Mouse (Mus musculus) mouse embryonic stem cell (cell line): ENCODE measurements around the gene Mapk10.

ENCODE experiments used
- in situ Hi-C, 2 experiments: fragments of 300-500 bp; cut with MboI; formaldehyde crosslinking; loops; 1 replicate in 1 of 2; 3 replicates in 1 of 2; pipeline ENCODE4 v1.14.3; 2019 to 2020; ENCODE audit warnings: low sequenced_read_pairs in 2 of 2, low pct_unique_long_range_greater_than_20kb in 1 of 2, mixed read lengths in 1 of 2; ENCODE audit not compliant: unreplicated experiment in 1 of 2

The Mapk10 gene

DNA sequence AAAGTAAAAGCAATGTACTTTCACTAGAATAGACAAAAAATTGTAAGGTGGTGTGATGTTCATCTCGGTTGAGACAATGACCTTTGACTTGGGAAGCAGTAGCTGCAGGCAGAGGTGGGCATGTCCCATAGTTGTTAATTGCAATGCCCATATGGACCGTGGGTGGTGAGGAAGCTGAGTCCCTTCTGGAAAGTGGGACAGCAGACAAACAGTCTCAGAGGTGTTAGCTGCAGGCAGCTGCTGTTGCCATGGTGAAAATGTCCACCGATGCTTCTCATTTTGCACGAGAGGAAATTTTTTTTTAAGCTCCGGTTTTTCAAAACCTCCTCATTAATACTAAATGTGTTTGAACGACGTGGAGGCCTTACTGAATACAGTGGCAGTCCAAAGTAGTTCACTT, 36.5 kb downstream of the Mapk10 start:
- in situ Hi-C loops = no loop called here

DNA sequence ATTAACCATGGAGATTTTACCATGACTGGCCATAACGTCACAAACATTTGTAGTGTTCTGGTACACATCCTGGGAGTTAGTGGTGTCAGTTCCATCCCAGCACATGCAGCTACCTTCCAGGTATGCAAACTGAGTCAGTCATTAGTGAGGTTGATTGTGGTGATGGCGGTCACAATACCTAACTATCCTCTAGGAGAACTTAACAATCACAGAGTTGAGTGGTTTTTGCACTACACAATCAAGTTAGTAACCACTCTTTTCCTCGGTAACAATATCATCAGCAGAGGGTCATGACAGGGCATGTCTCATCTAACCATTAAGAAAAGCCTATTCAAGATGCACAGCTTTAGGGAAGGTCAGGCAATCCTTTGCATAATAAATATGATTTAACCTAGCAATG, 39.9 kb downstream of the Mapk10 start:
- in situ Hi-C loops = no loop called here

DNA sequence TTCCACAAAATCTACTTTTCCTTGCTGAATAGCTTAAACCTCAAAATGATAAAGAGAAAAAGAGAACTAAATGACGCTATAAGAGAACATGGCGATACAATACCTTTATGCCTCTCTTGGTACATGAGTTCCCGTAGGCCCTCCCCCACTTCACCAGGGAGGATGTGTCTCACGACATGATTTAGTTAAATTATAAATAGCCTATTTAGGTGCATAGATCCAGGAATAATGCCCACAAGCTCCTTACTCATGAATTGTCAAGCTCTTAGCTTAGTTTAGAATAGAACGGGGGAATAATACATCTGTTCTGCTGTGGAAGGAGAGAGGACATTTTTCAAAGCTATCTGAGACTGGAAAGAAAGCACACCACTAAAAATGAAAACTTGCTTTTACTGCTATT, 43.8 kb downstream of the Mapk10 start:
- in situ Hi-C loops = no loop called here

DNA sequence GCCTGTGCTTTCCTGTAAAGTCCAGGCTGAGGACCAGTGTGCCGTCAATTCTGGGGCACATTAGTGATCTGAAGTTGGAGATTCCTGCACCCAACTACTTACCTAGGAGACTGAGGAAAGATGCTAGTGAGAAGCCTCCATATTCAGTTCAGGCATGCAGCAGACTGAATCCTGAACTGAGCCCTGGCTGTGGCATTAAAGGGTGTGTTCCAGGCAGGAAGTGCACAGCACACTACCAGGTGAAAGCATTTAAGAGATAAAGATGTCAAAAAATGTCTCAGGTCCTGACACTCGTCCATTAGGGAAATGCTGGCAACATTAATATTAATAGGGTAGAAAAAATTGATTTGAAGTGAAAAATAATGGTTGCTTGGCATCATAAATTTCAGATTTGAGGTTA, 44.4 kb downstream of the Mapk10 start:
- in situ Hi-C loops = no loop called here

DNA sequence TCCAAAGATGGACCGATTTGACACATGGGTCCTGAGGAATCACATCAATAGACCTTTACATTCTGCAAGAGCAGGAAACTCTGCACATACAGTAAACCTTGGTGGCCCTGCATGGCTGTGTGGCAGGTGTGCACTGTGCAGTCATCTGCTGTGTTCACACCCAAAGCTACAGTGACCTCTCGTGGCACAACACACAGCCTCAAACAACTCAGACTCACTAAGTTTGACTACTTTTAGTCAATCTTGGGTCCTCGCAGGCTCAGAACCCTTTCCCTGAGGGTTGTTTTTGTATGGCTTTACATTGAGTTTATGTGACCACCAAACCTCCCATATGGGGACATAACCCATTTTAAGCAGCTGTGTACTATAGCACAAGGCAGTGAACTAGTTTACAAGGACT, 47.1 kb downstream of the Mapk10 start:
- in situ Hi-C loops = no loop called here

DNA sequence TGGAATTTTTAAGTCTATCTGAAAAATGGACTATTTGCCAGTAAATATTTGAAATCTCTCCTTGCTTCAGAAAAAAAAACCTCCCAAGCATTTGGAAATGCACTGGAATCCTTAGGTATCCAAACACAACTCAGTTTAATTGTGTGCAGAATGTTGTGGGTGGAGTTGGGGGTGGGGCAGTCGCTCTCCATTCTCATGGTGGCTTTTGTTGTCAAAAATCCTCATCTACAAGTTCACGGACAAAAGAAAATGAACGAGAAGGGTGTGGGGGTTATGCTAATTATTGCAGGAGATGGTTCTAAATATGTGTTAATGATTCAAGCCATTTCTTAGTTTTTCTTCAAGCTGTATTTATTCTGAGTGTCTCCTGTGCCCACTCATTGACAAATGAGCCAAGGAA, 49.6 kb downstream of the Mapk10 start:
- in situ Hi-C loops = no loop called here

DNA sequence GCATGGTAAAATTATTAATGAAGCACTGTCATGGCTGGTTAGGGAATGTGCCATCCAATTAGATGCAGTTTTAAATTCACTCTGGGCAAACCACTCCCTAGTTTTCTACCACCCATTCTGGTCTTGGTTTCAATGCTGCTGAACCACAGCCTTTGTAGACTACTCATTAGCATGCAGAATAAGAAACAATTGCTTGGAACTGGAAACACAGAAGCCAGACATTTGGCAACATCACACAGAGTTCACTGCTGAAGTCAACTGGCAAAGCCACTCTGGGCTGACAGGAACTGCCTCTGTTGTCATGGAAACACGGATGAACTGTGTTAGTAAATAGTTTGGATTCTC, 50.0 kb downstream of the Mapk10 start:
- in situ Hi-C loops = no loop called here

DNA sequence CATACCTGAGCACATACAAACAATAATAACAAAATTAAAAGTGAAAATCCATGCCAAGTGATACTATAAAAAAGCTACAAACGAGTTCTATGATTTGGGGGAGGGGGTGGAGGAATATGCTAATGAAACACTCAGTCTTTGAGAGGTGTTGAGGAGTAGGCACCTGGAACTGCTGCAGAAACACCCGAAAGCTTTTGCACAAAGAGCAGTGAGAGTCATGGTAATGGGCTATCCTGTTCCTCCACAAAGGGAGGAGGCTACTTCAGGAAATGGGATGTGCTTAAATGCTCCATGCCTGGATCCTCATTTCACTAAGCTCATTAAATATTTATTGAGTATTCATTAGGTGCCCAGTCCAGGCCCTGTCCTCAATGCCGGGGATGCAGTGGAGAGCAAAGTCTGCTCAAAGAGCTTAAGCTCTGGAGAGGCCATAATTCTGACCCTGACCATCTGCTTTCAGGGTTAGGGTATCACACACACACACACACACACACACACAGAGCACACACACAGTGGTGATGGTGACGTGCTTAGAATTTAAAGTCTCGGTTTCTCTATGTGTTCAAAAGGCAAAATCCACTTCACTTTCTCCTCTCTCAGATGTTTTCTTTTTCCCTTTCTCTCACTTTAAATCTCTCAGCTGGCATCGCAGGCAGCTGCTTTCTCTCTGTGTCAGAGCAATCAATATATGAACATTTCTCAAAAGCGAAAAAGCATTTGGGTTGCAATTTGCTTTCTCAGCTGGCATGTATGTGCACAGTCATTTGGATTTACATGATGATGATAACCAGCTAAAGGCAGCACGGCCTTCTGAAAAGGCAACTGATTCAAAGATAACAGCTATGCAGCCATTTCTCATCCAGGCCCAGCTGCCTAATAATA, 50.6 kb downstream of the Mapk10 start:
- in situ Hi-C loops = no loop called here

DNA sequence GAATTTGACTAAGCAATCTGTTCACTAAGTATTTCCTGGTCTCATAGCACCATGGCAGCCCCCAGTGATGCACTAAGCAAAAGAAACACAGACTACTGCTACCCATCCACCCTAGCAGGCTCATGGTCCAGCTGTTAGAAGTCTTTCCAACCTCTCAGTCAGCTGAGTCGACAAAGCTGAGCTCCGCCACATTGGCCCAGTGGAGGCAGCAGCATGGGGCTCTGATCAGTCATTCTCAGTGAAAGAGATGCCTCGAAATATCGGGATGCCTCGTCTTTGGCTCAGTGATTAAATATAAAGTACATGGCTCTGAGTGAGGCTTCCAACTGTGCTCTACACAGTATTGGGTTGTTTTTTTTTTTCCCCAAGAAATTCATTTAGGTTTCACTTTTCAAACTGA, 70.2 kb downstream of the Mapk10 start:
- in situ Hi-C loops = no loop called here

DNA sequence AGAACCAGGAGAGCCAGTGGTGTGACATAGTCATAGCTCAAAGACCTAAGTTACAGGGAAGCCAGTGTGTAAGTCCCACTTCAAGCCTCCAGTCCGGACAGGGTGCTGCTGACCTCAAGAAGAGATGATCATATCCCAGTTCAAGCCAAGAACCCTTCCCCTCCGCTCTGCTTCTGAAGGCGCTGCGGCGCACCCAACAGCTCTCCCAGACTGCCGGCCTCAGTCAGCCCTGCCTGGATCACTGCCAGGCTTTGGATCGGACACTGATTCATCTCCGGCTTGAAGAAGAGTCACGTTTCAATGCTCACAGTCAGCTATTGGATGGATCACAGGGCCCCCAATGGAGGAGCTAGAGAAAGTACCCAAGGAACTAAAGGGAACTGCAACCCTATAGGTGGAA, 76.3 kb downstream of the Mapk10 start:
- in situ Hi-C loops = no loop called here

DNA sequence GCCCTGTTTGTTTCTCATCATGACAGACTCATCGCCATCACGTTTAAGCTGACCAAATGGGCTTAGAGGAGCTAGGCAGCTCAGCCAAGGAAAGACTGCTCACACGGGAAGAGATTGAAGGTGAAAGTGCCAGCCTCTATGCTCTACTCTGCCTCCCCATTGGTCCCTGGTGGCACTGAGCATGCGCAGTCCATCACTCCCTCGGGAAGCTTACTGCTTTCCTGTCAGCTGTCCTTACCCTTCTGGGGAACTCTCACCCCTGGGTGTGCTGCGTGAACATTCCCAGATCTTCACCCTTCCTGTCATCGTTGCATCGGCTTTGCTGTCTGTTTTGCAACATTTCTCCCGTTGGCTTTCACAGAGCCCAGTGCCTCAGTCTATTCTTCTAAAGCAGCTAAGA, 77.5 kb downstream of the Mapk10 start:
- in situ Hi-C loops = no loop called here

DNA sequence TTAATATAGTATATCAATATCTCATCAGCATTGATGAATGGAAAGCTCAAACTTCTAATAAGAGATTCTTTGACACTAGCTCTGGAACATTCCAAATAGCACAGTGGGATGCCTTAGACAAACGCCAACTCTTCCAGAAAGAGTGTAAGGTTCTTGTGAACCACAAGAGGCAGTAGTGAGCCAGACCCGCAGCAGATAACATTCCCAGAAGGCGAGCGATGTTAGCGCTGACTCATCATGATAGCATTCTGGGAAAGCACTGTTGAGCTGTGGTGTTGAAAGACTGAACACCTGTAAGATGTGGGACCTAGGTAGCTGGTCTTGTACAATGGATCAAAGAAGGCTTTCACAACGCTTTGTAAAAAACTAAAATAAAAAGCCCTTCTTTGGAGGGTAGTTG, 78.3 kb downstream of the Mapk10 start:
- in situ Hi-C loops = no loop called here

DNA sequence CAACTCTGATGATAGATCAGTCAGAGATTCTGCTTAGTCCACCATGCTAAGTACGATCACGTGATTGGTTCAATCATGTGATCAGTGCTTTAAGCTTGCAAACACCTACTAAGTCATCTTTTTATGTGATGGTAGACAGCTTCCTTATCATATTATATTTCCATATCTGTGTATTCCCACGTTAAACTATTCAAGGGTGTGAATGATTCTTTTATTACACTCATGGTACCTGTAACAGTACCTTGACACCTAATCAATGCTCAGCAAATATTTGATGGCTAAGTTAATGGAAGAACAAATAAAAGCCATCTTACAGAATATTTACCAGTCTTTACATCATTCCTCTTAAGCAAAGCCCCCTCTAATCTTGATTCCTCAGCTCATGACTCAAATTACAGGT, 91.5 kb downstream of the Mapk10 start:
- in situ Hi-C loops = no loop called here

DNA sequence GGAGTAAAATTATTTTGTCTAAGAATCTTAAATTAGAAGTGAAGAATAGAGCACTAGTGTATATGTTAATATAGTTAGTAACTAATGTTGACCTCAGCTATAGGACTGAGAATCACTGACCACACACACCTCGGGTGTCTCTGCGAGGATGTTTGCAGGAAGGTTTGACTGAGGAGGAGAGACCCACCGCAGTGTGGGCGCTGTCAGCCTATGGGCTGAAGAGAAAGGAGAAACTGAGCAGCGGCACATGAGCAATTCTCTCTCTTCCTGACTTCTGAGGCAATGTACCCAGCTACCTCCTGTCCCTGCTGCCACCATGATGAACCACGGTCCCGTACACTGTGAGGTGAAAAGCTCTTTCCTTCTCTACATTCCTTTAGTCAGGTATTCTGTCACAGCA, 95.6 kb downstream of the Mapk10 start:
- in situ Hi-C loops = no loop called here

DNA sequence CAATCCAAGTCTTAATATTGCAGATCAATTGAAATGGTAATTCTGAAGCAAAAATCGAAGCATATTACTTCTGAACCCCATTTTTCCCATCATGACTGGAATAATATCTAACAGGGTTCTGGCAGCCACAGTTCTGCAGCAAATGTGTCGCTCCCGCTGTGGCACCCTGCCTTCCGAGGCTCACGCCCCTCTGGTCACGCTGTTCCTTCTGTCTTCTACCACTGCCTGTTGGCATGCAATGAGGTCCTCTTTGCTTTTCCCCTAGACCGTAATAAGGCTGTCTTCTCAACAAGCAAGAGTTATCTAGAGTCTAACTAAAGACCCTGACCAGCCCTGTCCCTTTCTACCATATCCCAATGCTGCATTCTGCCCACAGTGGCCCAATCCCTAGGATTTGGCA, 98.7 kb downstream of the Mapk10 start:
- in situ Hi-C loops = no loop called here

DNA sequence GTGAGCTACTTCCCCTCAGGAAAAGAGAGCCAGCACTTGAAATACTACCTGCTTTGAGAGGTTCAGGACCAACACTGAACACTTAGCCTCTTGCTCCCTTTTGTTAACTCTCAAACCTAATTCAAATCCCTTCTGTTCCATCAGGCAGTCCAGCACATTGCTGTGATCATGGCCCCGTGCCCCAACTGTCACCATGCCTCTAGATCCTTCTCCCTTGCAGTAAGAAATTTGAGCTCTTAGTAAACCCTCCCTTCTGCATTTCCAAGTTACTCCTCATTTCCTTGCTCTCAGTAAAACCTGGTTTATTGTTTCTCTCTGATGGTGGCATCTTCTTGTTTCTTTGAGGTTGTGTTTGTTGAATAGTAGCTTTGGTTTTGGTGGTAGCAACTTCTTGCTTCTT, 101.7 kb downstream of the Mapk10 start:
- in situ Hi-C loops = no loop called here

DNA sequence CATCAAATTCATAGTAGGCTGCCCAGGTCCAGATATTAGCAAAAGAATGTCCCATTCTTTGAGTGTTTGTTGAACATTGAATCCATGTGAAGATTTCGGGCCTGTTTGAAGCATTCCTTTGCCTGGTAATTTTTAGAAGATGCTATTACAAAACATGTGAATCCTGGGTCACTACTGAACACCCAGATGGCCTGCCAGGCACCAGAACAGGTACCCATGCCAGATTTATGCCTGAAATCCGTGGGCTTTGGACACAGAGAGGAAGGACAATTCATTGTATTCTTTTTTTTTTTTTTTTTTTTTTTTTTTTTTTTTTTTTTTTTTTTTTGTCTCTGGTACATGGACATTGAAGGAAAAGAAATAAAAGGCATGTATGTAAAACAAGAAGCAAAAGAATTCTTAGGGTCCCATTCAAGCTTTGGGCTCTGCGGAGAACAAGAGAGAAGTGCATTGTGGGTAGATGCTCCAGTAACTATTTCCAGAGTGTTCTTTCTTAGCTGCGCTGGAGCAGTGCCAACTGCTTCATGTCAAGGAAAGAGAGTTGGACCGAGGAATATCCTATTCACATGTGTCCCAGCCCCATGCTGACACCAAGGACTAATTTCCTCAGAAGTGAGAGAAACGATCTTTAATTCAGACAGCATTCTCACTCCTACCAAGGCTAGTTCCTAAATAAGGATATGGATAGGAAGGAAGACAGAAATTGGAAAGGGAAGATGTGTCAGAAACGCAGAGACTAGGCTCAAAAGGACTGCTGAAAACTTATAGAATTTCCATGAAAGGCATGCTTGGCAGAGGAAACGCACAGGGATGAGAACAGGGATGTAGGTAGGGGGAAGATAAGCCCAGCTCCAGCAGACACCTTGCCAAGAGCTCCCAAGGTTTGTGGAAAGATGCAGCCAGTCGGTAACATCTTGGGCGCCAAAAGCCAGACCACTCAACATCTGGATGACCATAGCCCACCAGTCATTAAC, 105.4 kb downstream of the Mapk10 start:
- in situ Hi-C loops = no loop called here

DNA sequence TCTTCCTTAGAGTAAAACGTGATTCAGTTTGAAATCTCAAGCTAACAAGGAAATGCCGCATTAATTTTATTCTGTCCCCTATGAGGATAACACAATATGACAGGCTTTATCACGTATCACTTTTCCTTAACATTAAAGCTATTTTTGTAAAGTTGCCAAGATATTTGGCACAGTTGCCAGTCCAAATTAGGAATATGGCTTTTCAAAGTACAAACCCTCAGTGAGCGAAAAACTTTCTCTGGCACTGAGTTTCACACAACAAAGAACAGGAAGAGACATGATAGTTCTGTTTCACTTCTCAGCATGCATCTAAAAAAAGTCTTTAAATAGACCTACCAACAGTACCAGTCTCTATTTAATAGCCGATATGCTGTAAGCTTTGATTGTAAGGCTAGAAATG, 107.1 kb downstream of the Mapk10 start:
- in situ Hi-C loops = no loop called here

DNA sequence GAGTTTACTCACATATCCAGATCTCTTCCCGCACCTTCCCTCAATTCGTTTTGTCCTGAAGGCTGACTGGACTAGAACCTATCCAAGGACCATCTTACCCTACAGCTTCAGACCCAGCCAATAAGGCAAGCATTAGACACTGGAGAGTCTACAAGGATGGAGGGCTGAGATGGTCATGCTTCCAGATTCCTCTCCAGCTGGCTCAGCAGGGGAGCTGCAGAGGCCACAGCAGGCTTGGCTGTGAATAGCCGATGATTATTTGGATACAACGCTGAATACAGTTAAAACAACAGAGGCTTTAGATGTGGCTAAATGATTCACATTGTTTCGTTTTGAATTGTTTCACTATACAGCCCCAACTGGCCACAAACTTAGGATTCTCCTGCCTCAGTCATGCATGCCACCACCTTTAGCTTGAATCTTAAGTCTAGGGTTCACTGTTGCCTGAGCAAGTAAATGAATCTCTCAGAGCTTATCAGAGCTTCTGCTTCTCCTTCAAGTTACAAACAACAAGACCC, 108.2 kb downstream of the Mapk10 start:
- in situ Hi-C loops = no loop called here
